Mouse (Mus musculus): Measurements from ENCODE around the gene Ift57.

Gene Ift57

DNA sequence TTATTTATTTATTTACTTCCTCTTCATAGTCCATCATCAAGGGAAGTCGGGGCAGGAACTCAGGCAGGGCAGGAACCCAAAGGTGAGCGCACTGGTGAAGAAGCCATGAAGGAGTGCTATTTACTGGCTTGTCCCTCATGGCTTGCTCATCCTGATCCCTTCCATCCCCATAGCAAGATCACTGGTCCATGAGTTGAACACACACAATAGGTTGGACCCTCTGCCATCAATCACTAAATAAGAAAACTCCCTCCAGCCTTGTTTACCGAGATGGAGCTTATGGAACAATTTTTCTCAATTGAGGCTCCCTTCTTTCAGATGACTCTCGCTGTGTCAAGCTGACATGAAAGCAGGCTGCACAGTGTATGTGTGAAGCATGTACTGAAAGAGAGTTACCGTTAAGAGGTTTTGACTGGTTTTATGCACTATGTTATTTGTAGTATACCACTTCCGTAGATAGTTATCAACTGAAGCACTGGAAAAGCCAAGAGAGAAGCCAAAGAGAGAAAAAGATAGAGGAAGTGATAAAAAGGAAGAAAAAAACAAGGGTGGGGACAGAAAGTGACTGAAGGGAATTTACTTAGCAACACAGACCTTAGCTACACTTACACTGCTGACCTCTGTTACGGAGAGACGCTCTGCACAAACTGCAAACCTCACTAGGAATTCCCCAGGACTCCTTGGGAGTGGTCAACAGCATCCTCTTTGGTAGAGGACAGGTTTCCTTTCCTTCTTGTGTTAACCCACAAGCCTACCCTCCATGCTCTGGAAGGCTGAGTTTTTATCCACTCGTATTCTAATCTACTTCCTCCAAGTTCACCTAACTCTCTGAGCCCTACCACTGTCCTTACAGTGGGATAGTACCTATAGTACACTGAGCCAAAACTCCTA lies 91.8 kb downstream of the Ift57 start:
- DNase-seq (ENCODE audit: low read depth in 2 of 2, low spot score in 2 of 2) = no peak

GRCm38 (mm10) chr16:49792446-49792878 lies 93.4 kb downstream of the Ift57 start:
- DNase-seq (ENCODE audit: low read depth in 2 of 2, low spot score in 2 of 2) = no peak

- no peak for DNase-seq (ENCODE audit: low read depth in 2 of 2, low spot score in 2 of 2)
Observed at GRCm38 (mm10) chr16:49793596-49793995, 94.6 kb downstream of the Ift57 start.

- DNase-seq (ENCODE audit: low read depth in 2 of 2, low spot score in 2 of 2) = no peak
Observed at GRCm38 (mm10) chr16:49796271-49796670, 97.2 kb downstream of the Ift57 start.

GRCm38 (mm10) chr16:49796954-49797353 lies 97.9 kb downstream of the Ift57 start:
- DNase-seq (ENCODE audit: low read depth in 2 of 2, low spot score in 2 of 2) = no peak

DNA sequence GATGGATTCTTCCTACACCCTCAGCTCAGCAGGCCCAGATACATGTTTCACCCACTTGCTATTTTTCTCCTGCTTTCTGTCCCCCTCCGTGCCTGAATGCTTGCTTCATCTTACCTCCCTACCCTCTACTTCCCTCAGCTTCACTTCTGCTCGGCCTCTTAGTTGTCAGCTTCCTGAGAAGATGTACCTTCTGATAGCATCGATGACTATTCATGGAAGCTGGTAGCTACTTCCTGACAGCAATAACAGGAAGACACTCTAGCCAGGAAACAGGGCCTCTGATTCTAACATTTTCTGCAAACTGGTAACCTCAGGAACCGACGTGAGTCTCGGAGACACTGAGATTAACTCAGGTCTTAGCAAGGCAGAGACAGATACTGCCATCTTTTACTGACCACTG lies 99.8 kb downstream of the Ift57 start:
- no peak for DNase-seq (ENCODE audit: low read depth in 2 of 2, low spot score in 2 of 2)

GRCm38 (mm10) chr16:49799597-49800561 lies 100.8 kb downstream of the Ift57 start, which contains the start of gene Cd47:
Gene Cd47, plus strand, starts transcription at chr16:49800533.
- DNase-seq (ENCODE audit: low read depth in 2 of 2, low spot score in 2 of 2) = no peak

DNA sequence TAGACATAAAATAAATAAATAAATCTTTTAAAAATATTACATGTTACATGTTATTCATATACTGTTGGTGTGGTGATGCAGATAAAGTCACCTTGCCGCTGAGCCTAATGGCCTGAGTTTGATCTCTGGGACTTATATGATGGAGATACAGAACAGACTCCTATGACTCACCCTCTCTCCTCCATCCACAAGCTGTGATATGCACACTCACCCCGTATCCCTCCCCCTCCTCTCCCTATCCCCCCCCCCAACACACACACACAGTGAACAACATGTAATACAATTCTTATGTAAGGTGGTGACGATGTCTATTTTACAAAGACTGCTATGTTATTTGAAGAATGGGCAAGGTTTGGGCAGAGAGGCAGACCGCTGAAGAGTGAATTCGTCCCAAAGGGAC lies 102.0 kb downstream of the Ift57 start:
- no peak for DNase-seq (ENCODE audit: low read depth in 2 of 2, low spot score in 2 of 2)

GRCm38 (mm10) chr16:49801399-49801798 lies 102.4 kb downstream of the Ift57 start:
- no peak for DNase-seq (ENCODE audit: low read depth in 2 of 2, low spot score in 2 of 2)

DNA sequence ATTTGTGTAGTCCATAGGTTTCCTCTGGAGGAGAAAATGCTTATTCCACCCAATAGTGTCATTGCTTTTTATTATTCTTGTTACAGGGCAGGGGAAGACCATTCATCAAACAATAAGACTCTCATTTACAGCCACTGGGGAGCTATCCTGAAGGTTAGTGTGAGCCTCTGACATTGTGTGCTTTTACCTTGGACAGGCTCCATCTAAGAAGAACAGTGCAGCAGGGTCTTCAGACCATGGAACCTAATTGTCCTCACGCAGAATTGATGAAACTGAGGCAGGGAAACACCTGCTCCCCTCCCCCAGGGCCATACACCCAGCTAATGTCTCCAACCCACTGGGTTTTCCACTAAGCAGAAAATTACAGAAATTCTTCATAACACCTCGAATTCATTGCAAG lies 104.0 kb downstream of the Ift57 start:
- no peak for DNase-seq (ENCODE audit: low read depth in 2 of 2, low spot score in 2 of 2)

DNA sequence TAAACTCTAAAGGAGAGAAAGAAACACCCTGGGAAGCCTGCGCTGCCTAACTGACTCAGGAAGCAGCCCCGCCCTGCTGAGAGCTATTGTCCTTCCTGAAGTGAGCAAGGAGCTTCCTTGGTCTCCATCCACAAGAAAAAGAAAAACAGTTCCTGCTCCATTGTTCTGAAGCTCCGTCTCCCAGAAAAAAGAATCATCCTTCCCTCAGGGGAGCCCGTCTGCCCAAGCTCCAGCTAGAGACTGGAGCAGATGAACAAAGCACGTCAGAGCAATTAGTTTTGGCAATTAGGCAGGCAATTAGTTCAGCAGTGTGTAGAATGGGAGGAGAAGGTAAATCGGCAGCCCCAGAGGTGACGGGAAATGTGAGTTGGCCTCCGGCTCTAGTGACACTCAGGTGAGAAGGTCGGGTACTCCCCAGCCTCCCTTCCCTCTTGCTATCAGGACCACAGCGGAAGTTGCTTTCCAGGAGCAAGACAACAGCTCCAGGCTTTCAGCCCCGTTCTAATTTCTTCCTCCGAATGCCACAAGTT lies 105.0 kb downstream of the Ift57 start:
- DNase-seq (ENCODE audit: low read depth in 2 of 2, low spot score in 2 of 2) = no peak

GRCm38 (mm10) chr16:49806920-49807319 lies 107.9 kb downstream of the Ift57 start:
- DNase-seq (ENCODE audit: low read depth in 2 of 2, low spot score in 2 of 2) = no peak

- DNase-seq (ENCODE audit: low read depth in 2 of 2, low spot score in 2 of 2) = no peak
Observed at GRCm38 (mm10) chr16:49807419-49807841, 108.4 kb downstream of the Ift57 start.

DNA sequence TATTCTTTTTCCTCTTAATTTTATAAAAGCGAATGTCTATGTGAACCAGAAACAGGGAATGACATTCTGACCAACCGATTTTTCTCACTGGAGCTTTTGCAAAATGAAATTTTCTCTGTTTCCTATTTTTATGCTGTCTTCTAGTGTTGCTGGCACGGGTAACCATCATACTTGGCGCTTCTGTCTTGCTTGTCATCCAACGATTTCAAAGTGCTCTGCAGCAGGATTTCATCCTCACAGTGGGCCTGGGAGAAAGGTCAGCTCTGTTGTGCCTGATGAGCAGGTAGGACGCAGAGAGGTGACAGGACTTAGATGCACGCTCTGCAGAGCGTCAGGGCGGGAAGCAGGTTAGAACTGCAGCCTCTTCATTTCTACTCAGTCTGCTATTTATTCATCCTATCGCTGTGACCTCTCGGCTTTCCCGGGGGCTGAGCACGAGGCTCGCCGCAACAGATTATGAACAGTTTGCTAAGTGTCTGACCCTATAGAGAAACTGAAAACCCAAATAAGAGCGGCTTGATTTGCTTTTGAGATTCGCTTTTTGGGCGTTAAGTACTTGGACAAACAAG lies 108.9 kb downstream of the Ift57 start:
- DNase-seq (ENCODE audit: low read depth in 2 of 2, low spot score in 2 of 2) = no peak

DNA sequence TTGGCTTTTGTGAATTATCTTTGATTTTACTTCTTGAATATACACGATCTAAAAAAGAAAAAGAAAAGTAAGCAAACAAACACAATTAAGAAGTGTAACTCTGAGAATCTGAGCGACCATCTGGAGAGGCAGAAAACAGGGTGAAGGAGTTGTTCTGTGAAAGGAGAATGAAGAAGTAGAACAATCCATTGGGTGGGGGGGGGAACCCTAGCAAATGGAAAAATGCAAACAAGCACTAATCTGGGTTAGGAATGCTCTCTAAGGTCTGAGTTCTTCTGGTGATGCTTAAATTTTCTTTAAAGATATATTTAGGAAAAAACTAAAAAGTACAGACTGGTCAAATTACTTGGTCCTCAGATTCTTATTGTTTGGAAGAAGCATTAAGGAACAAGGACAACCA lies 112.9 kb downstream of the Ift57 start:
- no peak for DNase-seq (ENCODE audit: low read depth in 2 of 2, low spot score in 2 of 2)

DNA sequence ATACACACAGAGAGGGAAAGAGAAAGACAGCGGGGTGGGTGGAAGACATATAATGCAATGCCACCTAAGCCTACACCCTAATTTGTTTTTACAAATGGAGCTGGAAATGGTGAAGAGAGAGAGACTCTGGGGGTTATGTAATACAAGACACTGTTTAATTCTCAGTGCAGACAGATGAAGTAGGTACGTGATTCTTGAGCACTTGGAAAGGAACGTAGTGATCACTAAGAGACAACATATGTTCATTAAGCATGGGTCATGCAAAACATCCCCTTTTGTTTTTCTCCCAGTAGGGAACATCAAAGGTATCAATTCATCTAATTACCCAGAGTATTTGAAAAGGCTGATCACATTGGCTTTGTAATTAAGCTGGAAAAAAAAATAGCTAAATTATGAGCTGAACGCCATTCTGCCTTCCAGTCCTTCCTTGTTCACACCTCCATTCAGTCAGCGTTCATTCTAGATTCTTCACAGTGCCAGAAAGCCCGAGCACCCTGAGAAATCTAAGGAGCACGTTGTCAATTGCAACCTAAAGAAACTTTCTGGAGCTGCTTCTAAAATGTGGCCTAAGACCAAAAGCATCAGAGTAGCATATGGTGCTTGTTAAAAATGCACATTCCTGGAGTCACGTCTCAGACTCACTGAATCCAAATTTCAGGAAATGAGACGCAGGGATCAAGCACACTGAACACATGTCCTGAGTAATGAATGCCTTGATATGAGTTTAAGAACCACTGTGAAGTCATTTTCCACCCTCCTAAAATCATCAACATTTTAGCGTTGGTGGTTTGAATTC lies 114.0 kb downstream of the Ift57 start:
- DNase-seq (ENCODE audit: low read depth in 2 of 2, low spot score in 2 of 2) = no peak

GRCm38 (mm10) chr16:49814419-49814818 lies 115.4 kb downstream of the Ift57 start:
- no peak for DNase-seq (ENCODE audit: low read depth in 2 of 2, low spot score in 2 of 2)

All from CD8-positive naive resting alpha-beta T cell, adult 2 months (primary cell).